Mouse (Mus musculus) forebrain, embryonic 11.5 days (tissue): ENCODE results near the gene Mael. TPM values are rescaled to one million over a fixed set of nuclear protein-coding genes. Genes with fewer than 3 reads are reported as not detected.
A peak's percentile ranks its signal among the peaks of the same experiment; 100 is the strongest.

ENCODE experiments used
- ATAC-seq: fragments of 200-750 bp; cut with Nextera tagmentation; replicated peaks from 2 replicates; pipeline ENCODE4 v1.8.0; 2017; ENCODE audit warnings: moderate TSS enrichment; ENCODE audit not compliant: low FRiP score
- DNase-seq: peaks from one replicate; pipeline ENCODE4 v3.0.0-alpha.2; 2017; ENCODE audit warnings: low spot score
- H3K27ac ChIP-seq: fragments of 300-500 bp; sonication (generic); 2 replicates; pipeline ENCODE4 v1.5.1; 2014; ENCODE audit warnings: low read depth, low read length
- H3K27me3 ChIP-seq: fragments of 300-500 bp; sonication (generic); 2 replicates; pipeline ENCODE4 v1.6.1; 2014; ENCODE audit warnings: mild to moderate bottlenecking, low read length, mixed read lengths; ENCODE audit not compliant: control insufficient read depth, insufficient read depth
- H3K36me3 ChIP-seq: fragments of 300-500 bp; sonication (generic); 2 replicates; pipeline ENCODE4 v1.6.1; 2014; ENCODE audit warnings: mild to moderate bottlenecking, low read length, moderate library complexity, mixed read lengths; ENCODE audit not compliant: control insufficient read depth, insufficient read depth
- H3K4me1 ChIP-seq: fragments of 300-500 bp; sonication (generic); replicated peaks from 2 replicates; pipeline ENCODE4 v1.6.1; 2014; ENCODE audit warnings: low read length, mixed read lengths; ENCODE audit not compliant: control insufficient read depth, insufficient read depth
- H3K4me2 ChIP-seq: fragments of 300-500 bp; sonication (generic); 2 replicates; pipeline ENCODE4 v1.6.1; 2014; ENCODE audit warnings: low read depth, mild to moderate bottlenecking, low read length, moderate library complexity, mixed read lengths; ENCODE audit not compliant: severe bottlenecking
- H3K4me3 ChIP-seq: fragments of 300-500 bp; sonication (generic); 2 replicates; pipeline ENCODE4 v1.5.1; 2014; ENCODE audit warnings: low read depth, low read length
- H3K9ac ChIP-seq: fragments of 300-500 bp; sonication (generic); 2 replicates; pipeline ENCODE4 v1.6.1; 2014; ENCODE audit warnings: low read length
- H3K9me3 ChIP-seq: fragments of 300-500 bp; sonication (generic); 2 replicates; pipeline ENCODE4 v1.6.1; 2016; ENCODE audit warnings: low read length, mixed read lengths; ENCODE audit not compliant: control insufficient read depth
- WGBS: fragments of 180-500 bp; shearing (Covaris S2); extraction: QIAGEN DNeasy Blood & Tissue Kit; methylation state at CpG from one replicate; pipeline ENCODE4 v1.1.7; 2014; 5-methylcytosine and 5-hydroxymethylcytosine counted together
- polyA plus RNA-seq: library from polyadenylated mRNA; unstranded; fragments of >200 nt; fragmentation: Nextera tagmentation; extraction: Ambion mirVana; gene quantifications from 2 replicates; pipeline ENCODE4 v1.2.1, GENCODE M21; 2014

Gene Mael
- not detected in 2 replicates for polyA plus RNA-seq

DNA sequence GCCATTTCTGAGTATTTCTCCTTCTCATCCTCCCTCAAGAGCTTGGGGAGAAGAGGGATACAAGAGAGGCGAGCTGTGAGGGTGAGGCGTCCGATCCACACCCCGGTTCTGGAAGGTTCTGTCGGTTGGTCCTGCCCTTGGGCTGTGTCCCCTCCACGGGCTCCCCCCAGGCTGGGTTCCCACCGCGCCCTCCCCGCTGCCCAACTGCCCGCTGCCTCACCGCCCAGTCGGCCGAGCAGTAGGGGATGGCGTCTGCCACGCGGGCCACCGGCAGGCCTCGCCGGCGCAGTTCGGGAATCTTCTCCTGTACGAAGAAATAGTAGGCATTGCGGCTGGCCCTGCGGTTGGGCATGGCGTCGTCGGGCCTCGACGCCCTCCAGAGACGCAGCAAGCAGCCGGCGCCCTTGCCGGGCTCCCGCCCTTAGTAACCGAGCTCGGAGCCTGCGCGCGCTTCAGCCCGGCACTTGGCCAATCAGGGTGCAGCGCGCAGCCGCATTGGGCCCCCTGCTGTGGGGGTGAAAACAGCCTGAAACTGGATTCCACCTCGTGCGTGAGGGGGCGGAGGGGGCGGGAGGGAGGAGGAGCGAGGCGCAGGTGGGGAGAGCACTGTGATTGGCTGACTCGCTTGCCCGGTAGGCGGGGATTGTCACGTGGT lies at the start of gene Mael:
Mael (minus strand) TSS at position 433 of the 655 bp plus-strand sequence.
- WGBS, result 90% methylated on average over 53 of the region's 53 CpGs
- Histone ChIP-seq H3K9ac (no peak within 1 kb of the TSS), H3K4me3 (no peak within 1 kb of the TSS), H3K27ac (no peak within 1 kb of the TSS), H3K9me3 (peaks cover 3% of the 10 kb centered on the region; the same call in 1 of the 2 replicates), H3K4me2 (no peak within 1 kb of the TSS), H3K27me3 (no peaks in the 10 kb centered on the region), H3K4me1 (no peaks in the 10 kb centered on the region), H3K36me3 (no peaks in the 10 kb centered on the region)
- ATAC-seq (0 out of 2 replicates have a peak, but pooled peaks have one; percentile 27), DNase-seq (no peak)

DNA sequence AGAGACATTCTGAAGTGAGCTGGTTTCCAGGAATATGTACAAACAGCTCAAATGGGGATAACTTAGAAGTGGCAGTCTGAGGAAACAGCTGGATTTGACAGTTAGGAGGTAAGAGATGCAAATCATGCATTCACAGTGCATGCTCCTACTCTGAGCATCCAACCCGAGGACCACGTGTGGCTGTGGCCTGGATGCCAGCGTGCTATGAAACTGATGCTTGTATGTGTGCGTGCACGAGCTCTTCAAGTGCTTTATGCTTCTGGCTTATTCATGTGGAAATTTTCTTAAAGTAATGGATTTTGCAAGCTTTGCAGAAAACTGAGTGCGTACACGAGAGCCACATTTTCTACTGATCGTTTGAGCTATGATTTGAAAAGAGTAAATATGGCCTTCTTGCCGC lies 47.7 kb upstream of the Mael start:
- Histone ChIP-seq H3K4me1 (peaks cover 27% of the 10 kb centered on the region), H3K4me2 (no peak overlapping the region), H3K9ac (no peak overlapping the region), H3K27me3 (no peaks in the 10 kb centered on the region), H3K9me3 (no peaks in the 10 kb centered on the region), H3K27ac (no peak overlapping the region), H3K4me3 (no peak overlapping the region), H3K36me3 (no peaks in the 10 kb centered on the region)
- no peak for DNase-seq
- 59% methylated on average over 9 of the region's 9 CpGs for WGBS
- no peak for ATAC-seq

DNA sequence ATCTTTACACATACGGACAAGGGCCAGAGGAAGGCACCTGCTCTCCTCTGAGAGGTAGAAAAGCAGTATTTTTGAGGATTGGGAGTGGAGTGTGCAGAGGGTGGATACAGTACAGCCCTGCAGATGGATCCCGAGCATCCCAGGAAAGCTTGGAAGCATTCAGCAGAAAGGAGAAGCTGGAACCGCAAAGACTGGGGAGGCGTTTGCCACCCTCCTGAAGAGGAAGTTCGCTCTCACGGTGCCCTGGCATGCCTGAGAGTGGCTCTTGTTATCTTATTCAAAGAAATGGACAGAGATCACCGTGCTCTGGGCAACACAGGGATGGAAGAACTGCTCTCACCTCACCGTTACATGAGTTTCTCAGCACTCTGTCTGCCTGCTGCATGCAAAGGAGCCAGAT lies 45.8 kb upstream of the Mael start:
- ATAC-seq (no peak), DNase-seq (no peak)
- peaks cover 42% of the 10 kb centered on the region for H3K4me1 ChIP-seq
- no peaks in the 10 kb centered on the region for H3K36me3 ChIP-seq
- no peaks in the 10 kb centered on the region for H3K27me3 ChIP-seq
- no peak overlapping the region for H3K4me2 ChIP-seq
- H3K27ac ChIP-seq, result peak overlapping the region; percentile 46; the same call in 1 of the 2 replicates
- no peaks in the 10 kb centered on the region for H3K9me3 ChIP-seq
- H3K9ac ChIP-seq, result no peak overlapping the region
- no peak overlapping the region for H3K4me3 ChIP-seq
- 67% methylated on average over 8 of the region's 8 CpGs for WGBS

DNA sequence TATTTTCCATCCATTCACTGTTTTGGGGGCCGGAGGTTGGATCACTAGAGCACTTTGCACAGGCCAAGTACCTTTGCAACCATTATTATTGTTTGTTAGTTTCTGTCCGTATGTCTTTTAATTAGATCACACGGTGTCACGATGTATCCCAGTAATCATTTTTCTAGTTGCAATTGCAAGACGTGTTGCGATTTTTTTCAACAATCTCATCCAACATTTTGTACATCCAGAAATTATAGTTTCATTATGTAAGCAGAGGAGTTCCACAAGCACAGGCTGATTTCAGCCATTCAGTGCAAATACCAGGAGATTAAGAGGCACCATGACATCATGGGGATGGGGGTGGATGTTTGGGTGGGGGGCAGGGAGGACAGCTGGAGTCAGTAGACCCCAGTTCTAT lies 44.9 kb upstream of the Mael start:
- Histone ChIP-seq H3K4me3 (no peak overlapping the region), H3K4me2 (peak overlapping the region; percentile 37; the same call in 1 of the 2 replicates), H3K27ac (peak overlapping the region; percentile 97), H3K27me3 (no peaks in the 10 kb centered on the region), H3K36me3 (no peaks in the 10 kb centered on the region), H3K4me1 (peaks cover 47% of the 10 kb centered on the region), H3K9ac (peak overlapping the region; percentile 39; the same call in 1 of the 2 replicates), H3K9me3 (no peaks in the 10 kb centered on the region)
- ATAC-seq, result no peak
- no peak for DNase-seq
- WGBS, result 46% methylated on average over 6 of the region's 6 CpGs

DNA sequence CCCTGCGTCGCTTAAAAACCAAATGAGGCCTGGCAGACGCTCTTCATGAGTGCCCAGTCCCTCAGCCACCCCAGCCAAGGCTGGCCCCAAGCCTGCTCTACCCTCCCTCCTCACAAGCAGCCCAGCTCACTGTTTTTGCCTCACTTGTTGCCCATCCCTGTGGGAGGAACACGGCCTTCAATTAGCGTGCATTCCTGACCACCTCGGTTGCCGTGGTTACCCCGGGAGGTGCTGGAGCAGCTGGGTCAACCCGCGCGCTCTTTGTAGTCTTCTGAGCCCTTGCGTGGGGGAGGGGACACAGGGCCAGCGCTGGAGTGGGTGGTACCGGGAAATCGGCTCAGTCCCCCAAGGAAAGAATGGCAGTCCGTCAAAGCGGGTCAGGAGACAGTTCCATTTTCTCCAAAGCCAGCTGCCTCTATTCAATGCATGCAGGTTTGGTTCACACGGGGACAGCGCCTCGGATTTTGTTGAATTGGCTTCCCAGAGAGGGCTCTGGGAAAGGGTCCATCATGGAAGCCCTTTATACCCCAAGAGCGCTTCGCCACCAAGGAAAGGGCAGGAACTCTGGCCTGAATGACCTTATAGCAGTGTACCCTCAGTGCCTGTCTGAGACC lies 44.2 kb upstream of the Mael start:
- H3K4me1 ChIP-seq, result peaks cover 51% of the 10 kb centered on the region
- peak overlapping the region; percentile 37 for H3K4me2 ChIP-seq
- WGBS, result 1% methylated on average over 22 of the region's 22 CpGs
- no peaks in the 10 kb centered on the region for H3K9me3 ChIP-seq
- DNase-seq, result peak; percentile 99
- H3K27ac ChIP-seq, result peak overlapping the region; percentile 97
- no peak overlapping the region for H3K4me3 ChIP-seq
- no peaks in the 10 kb centered on the region for H3K36me3 ChIP-seq
- peak overlapping the region; percentile 39 for H3K9ac ChIP-seq
- ATAC-seq, result peak; percentile 91
- H3K27me3 ChIP-seq, result no peaks in the 10 kb centered on the region

DNA sequence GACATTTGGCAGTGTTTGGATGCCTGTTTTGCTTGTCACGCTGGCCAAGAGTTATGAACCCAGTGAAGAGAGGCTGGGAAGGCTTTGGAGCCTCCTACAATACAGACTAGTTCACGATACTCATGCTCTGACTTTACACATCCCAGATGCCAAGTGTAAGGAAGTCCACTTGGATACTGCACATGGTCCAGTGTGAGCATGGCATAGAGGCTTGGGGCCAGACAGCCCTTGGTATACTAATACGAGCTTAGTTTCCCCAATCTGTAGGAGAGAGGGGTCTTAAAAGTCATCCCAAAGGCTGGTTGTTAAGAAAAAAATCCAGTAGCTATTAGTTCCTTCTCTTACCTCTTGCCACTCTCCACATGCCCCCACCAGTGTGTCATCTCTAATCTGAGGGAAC lies 43.3 kb upstream of the Mael start:
- H3K4me2 ChIP-seq, result peak overlapping the region; percentile 19; the same call in 1 of the 2 replicates
- peaks cover 49% of the 10 kb centered on the region for H3K4me1 ChIP-seq
- H3K36me3 ChIP-seq, result no peaks in the 10 kb centered on the region
- H3K4me3 ChIP-seq, result no peak overlapping the region
- H3K27me3 ChIP-seq, result no peaks in the 10 kb centered on the region
- no peaks in the 10 kb centered on the region for H3K9me3 ChIP-seq
- no peak for ATAC-seq
- H3K9ac ChIP-seq, result peak overlapping the region; percentile 25; the same call in 1 of the 2 replicates
- H3K27ac ChIP-seq, result peak overlapping the region; percentile 97
- 19% methylated on average over 3 of the region's 3 CpGs for WGBS
- DNase-seq, result no peak

DNA sequence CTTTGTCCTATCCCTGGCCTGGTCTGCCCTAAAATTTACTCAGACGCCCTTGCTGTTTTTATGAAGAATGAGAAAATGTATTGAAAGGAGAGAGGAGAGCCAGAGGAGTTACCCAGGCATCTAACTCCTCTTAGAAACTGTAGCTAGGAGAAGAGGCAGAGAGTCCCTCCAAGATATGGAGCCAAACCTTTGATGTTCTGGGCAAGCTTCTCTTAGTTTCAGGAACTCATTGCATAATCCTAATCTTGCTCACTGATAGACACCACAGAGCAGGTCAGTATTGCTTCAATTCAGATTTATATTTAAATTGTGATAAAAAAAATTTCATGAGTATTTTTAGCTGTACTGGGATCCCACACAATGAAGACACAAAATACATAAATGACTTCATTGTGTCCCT lies 42.7 kb upstream of the Mael start:
- Histone ChIP-seq H3K9ac (peak overlapping the region; percentile 43), H3K27ac (peak overlapping the region; percentile 97), H3K4me3 (no peak overlapping the region), H3K4me2 (peak overlapping the region; percentile 38; the same call in 1 of the 2 replicates), H3K27me3 (no peaks in the 10 kb centered on the region), H3K4me1 (peaks cover 46% of the 10 kb centered on the region), H3K36me3 (no peaks in the 10 kb centered on the region), H3K9me3 (no peaks in the 10 kb centered on the region)
- DNase-seq (no peak), ATAC-seq (no peak)
- WGBS, result 9% methylated on average over 1 of the region's 1 CpGs

DNA sequence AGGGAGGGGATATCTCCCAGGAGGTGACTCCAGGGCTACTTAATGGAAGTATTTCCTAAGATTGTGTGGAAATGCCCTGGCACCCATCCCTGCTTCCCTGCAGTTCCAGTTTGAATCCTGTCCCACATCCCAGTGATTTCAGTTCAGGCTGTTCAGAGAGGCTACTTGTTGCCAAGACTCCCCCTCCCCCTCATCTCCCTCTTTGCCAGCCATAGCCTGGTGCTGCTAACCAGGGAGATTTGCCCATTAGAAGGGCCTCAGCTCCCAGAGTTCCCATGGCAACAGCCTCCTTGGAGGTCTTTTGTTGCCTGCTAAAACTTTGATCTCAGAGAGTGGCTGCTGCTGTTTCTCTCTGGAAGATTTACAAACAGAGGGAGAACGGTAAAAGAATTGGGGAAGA lies 42.0 kb upstream of the Mael start:
- Histone ChIP-seq H3K4me1 (peaks cover 44% of the 10 kb centered on the region), H3K27ac (peak overlapping the region; percentile 97), H3K9me3 (no peaks in the 10 kb centered on the region), H3K27me3 (no peaks in the 10 kb centered on the region), H3K4me3 (no peak overlapping the region), H3K36me3 (no peaks in the 10 kb centered on the region), H3K9ac (peak overlapping the region; percentile 54), H3K4me2 (peak overlapping the region; percentile 38)
- ATAC-seq (peak; percentile 82), DNase-seq (peak; percentile 88)
- 5% methylated on average over 1 of the region's 1 CpGs for WGBS
